Mouse (Mus musculus): ENCODE measurements around the gene Wdr78.

Wdr78 gene

GRCm38 (mm10) chr4:103114184-103115111 is at the start of gene Wdr78, which contains the start of gene Mier1:
Wdr78 (minus strand) TSS chr4:103114555.
Mier1 (plus strand) TSS chr4:103114390.
- peak; percentile 99 for DNase-seq

GRCm38 (mm10) chr4:103158781-103159180 is 44.4 kb upstream of the Wdr78 start:
- DNase-seq: no peak

- no peak for DNase-seq
Observed at GRCm38 (mm10) chr4:103151946-103152345, 37.6 kb upstream of the Wdr78 start.

GRCm38 (mm10) chr4:103146339-103146738 is 32.0 kb upstream of the Wdr78 start:
- peak; percentile 89 for DNase-seq

DNA sequence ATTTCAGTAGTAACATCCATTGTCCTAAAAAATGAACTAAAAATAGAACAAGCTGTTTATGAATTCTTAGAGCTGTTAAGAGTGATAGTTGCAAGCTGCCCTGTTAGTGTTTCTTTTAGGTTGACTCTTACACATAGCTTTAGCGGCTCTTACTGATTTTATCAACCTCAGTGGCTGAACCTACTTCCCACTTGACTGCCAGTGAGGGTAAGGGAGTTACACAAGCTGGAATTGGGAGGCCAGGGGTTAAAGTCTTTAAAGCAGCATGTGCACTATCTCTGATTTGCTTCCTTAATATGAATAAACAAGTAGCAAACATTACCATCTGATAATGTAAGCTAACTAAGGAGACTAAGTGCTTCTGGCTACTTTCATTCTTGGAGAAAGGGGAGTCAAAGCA is 22.6 kb upstream of the Wdr78 start:
- DNase-seq: no peak

DNA sequence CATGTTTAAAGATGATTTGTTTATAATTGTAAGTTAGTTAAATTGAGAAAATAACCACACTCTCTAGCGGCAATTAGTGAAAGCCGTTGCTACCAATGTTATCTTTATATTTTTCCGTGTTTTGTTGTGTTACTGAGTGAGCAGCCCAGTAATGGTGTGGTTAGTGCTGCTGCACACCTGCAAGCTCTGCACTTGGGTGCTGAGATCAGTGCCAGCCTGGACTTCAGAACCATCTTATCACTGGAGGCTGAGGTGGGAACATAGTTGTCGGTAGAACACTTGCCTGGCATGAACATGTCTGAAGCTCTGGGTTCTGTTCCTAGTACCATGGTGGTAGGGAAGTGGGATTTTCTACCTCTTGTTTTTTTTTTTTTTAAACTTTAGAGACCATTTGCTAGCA is 12.2 kb upstream of the Wdr78 start:
- DNase-seq: peak; percentile 34

DNA sequence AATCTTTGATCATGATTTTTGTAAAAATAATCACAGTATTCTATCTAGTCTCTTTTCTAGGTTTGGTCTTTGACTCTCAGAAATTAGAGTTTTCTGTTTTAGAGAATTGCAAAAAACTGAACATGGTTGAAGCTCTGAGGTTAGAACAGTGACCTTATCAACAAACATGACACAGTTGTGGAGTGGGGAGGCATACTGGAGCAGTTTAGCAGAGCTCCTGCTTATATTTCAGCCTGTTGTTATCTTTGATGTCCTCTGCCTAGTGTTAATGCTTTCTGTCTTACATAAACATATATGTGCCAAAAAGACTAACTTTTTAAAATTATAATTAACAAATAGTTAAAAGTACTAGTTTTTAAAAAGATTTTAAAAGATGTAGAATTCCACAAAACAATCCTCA is 9.3 kb upstream of the Wdr78 start:
- DNase-seq: no peak

GRCm38 (mm10) chr4:103123086-103123485 is 8.7 kb upstream of the Wdr78 start:
- no peak for DNase-seq

DNA sequence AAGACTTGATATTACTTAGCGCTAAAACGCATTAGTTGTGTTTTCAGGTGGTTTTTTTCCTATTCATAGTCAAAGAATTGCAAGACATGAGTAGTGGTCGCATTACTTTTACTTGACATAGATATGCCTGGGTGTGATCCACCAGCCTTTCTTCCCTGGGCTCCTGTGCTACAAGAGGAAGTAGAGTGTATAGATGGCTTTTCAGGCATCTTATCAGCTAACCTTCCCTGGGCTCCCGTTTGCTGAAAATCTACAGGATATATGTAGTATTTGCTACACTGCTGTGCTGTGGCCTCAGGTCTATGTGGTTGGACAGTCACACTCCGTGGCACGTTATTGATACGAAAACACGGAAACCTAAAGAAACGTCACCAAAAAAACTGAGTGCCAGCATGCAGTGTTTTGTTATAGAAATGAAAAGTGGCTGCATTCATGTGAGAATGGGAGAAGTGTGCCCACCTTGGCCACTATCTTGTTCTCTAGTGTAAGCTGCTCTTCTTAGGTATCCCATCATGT is 6.6 kb upstream of the Wdr78 start:
- peak; percentile 45 for DNase-seq

DNA sequence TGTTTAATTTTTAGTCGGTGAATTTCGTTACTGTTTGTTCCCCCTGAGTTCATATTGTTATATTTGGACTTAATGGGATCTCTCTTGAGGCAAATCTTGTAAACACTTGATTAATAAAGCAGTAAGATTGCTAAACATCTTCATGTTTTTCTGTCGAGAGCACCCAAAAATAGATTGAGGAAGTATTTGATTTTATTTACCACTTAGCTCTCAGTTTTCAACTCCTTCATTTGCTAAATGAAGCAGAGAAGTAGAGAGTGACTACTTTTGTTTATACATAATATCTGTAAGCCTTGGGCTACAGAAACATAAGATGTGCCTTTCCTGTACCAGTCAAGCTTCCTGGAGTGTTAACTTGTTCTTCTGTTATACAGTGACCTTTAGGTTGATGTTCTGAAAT is 6.0 kb upstream of the Wdr78 start:
- DNase-seq: no peak

- DNase-seq: no peak
Observed at GRCm38 (mm10) chr4:103120028-103120384, 5.7 kb upstream of the Wdr78 start.

DNA sequence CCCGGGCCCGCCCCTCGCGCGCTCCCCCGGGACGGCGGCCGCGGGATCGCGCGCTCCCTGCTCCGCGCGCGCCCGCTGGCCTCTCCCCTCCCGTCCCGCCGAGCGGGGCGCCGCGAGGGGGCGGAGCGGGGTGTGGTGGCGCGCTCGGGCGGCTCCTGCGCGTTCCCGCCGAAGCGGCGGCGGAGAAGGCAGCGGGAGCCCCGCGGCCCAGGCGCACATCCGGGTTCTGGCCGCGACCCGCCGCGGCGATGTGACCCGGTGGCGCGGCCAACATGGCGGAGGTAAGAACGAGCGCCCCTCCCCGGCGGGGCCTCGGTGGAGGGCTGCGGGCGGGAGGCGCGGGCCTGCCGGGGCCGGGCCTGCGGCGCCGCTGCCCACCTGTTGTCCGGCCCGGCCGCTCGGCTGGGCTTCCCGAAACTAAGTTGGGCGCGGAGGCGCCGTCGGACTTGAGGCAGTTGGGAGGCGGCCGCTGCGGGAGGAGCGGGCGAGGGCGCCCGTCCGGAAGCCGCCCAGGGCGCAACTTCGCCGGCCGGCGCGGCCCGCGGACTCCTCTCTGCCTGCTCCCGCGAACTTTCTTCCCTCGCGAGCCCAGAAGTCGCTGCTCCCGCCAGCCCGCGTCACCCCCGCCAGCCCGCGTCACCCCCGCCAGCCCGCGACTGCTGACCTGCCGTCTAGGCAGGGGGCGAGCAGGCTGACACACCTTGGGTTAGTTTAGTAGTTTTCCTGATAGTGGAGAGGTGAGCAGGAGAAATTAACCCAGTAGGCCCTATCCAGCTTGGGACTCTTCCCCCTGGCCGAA is 5.1 kb upstream of the Wdr78 start:
- peak; percentile 93 for DNase-seq

DNA sequence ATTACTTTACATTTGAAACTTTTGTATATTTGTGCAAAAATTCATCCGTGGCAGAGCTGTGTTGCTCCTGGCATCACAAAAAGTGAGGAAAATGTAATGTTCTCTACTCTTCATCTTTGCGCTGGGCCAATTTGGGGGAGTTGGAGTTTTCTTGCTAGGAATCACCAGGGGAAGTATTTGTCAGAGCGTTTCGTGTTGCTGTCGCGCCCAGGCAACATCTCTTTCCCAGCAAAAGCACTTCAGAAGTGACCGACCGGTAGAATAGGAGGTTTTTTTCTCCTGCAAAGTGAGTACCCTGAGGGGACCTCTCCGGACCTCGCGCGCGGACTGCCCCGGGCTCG is 4.5 kb upstream of the Wdr78 start:
- DNase-seq: no peak

DNA sequence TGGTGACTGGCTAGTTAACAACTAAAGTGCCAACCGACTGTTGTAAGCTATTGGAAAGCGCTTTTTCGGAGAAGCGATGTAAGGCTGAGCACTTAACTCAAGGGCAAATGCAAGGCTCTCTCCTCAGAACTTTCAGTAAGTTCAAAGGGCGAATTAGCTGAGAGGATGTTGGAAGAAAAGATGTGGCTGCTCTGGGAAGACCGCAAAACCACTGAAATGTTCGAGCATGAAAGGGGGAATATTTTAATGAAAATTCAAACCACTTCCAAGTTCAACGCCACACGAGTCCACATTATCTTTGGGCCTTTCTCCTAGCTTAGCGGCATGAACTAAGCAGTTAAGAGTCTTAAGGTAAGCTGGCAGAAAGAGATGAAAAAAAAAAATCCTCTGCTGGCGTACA is 953 bp downstream of the Wdr78 start:
- DNase-seq: peak; percentile 42

GRCm38 (mm10) chr4:103112651-103113050 is 1.7 kb downstream of the Wdr78 start:
- DNase-seq: no peak

- DNase-seq: no peak
Observed at GRCm38 (mm10) chr4:103098532-103098931, 15.8 kb downstream of the Wdr78 start.

DNA sequence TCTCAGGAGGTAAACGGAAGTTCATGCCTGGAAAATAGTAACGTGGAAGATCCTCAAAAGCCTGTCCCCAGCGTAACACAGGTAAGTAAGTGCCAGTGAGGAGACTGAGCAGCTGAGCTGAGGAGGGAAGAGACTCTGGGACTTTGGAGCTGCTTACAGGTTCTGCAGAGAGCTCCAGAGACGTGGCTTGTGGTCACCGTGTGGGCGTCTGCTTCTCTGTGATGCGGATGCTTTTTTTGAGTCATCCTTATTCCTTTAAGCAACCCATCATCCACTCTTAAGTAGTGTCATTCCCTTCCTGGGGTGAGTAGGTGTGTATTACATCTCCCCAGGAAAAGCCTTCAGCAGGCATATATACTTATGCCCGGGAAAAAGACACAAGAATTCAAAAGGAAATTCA is 18.4 kb downstream of the Wdr78 start:
- no peak for DNase-seq

DNA sequence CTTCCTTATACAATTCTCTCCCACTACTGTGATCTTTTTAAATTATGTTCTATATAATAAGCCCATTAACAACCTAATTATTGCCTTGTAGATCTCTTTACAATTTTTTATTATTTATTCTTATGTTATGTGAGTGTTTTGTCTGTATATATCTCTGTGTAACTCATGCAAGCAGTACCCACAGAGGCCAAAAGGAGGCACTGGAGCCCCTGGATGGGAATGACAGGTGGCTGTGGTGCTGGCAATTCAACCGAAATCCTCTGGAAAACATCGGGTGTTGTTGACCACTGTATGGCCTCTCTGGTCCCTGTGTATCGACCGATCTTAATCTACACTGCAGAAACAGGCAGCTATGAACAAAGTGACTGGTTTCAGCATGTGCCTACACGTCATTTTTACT is 29.1 kb downstream of the Wdr78 start:
- DNase-seq: no peak

- peak; percentile 55 for DNase-seq
Observed at GRCm38 (mm10) chr4:103070631-103071030, 43.7 kb downstream of the Wdr78 start.

DNA sequence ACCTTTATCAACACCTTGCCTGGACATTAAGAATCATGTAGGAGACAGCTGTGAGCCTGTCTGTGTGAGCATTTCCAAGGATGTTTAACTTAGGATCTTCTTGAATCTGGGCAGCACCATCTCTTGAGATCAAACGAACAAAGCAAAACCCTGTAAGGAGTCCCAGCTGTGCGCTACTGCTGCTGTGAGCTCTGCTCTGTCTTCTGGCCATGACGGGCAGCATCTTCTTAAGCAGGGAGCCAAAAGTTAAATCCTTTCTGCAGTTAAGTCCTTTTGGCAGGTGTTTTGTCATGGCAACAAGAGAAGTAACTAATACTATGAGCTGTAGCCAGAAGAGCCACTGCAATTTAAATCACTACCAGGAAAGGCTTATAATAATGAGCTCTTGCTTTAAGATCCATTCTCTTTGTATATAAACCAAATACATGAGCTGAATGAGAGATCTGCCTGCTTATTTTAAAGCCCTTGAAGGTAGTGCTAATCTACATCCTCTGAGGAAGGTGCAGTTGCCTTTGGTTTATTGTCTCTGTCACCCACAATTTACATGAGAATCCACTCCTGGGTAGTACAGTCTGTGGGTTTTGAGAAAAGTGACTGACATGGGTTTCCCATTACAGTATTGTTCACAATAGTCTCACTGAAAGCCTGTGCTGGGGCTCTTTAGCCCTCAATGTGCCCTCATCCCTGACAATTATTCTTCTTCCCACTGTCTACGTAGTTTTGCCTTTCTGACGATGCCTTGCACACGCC is 46.3 kb downstream of the Wdr78 start:
- peak; percentile 24 for DNase-seq

- DNase-seq: peak; percentile 75
Observed at GRCm38 (mm10) chr4:103064976-103065375, 49.4 kb downstream of the Wdr78 start.

- peak; percentile 59 for DNase-seq
Observed at GRCm38 (mm10) chr4:103064421-103064820, 49.9 kb downstream of the Wdr78 start.

DNA sequence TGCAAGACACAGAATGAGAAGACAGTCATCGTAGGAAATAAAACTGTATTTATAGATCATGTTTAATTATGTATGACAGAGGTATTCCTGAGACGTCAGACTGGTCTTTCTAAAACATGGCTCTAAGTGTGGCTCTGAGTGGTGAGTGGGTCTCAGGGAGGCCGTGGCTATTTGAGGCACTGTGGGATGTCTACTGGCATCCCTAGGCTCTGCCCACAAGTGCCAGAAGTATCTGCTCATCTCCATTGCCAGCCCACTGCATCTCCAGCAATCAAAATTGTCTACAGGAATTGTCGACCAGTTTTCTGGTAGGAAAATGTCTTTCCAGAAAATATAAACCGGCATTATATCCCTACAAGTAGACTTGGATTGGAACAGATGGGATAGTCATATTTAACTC is 57.4 kb downstream of the Wdr78 start:
- no peak for DNase-seq

All from thymus, postnatal 14 days (tissue).